Mouse (Mus musculus) forebrain, embryonic 12.5 days (tissue): ENCODE data around the gene Ptpre. TPM values are rescaled to one million over a fixed set of nuclear protein-coding genes. Genes with fewer than 3 reads are reported as not detected.

ENCODE experiments used
- ATAC-seq: fragments of 200-750 bp; cut with Nextera tagmentation; 2 replicates; pipeline ENCODE4 v1.8.0; 2017; ENCODE audit warnings: moderate TSS enrichment; ENCODE audit not compliant: low FRiP score
- H3K27ac ChIP-seq: fragments of 300-500 bp; sonication (generic); 2 replicates; pipeline ENCODE4 v1.5.1; 2016; ENCODE audit warnings: mild to moderate bottlenecking
- H3K27me3 ChIP-seq: fragments of 300-500 bp; sonication (generic); 2 replicates; pipeline ENCODE4 v1.6.1; 2016; ENCODE audit warnings: mild to moderate bottlenecking
- H3K36me3 ChIP-seq: fragments of 300-500 bp; sonication (generic); replicated peaks from 2 replicates; pipeline ENCODE4 v1.6.1; 2016; ENCODE audit warnings: mild to moderate bottlenecking
- H3K4me1 ChIP-seq: fragments of 300-500 bp; sonication (generic); 2 replicates; pipeline ENCODE4 v1.6.1; 2016
- H3K4me2 ChIP-seq: fragments of 300-500 bp; sonication (generic); 2 replicates; pipeline ENCODE4 v1.6.1; 2016; ENCODE audit warnings: mild to moderate bottlenecking, moderate library complexity
- H3K4me3 ChIP-seq: fragments of 300-500 bp; sonication (generic); replicated peaks from 2 replicates; pipeline ENCODE4 v1.5.1; 2016; ENCODE audit warnings: mild to moderate bottlenecking
- H3K9ac ChIP-seq: fragments of 300-500 bp; sonication (generic); 2 replicates; pipeline ENCODE4 v1.6.1; 2016; ENCODE audit warnings: mild to moderate bottlenecking
- H3K9me3 ChIP-seq: fragments of 300-500 bp; sonication (generic); 2 replicates; pipeline ENCODE4 v1.6.1; 2016
- WGBS: fragments of 180-500 bp; shearing (Covaris S2); methylation state at CpG from one replicate; pipeline ENCODE4 v1.1.7; 2016; 5-methylcytosine and 5-hydroxymethylcytosine counted together
- polyA plus RNA-seq: library from polyadenylated mRNA; unstranded; fragments of >200 nt; fragmentation: Nextera tagmentation; extraction: Ambion mirVana; gene quantifications from 2 replicates; pipeline ENCODE4 v1.2.1, GENCODE M21; 2016

Ptpre gene
- polyA plus RNA-seq, 1 experiment from 2014 or later, result 1.3 TPM

DNA sequence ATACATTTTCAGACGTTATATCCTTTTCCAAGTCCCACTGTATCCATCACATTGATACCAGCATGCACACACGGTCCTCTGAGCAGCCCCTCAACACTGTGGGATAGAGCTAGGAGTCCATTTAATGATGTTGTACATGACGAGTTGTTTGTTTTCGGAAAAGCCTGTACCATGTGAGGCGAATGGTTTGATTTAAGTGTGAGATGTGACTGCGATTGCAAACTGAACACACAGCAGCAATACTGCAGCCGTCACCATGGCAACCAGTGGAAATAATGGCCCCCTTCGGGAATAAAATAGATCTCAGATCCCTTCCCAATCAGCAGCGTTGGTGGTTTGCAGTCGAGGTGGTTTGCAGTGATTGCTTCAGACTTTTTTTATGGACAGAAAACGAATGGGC, 80.5 kb downstream of the Ptpre start:
- no peaks in the 10 kb centered on the region for H3K36me3 ChIP-seq
- no peaks in the 10 kb centered on the region; the same call in 1 of the 2 replicates for H3K27me3 ChIP-seq
- H3K9me3 ChIP-seq, result no peaks in the 10 kb centered on the region
- peak overlapping the region; percentile 53; the same call in 1 of the 2 replicates for H3K27ac ChIP-seq
- H3K4me1 ChIP-seq, result peaks cover 22% of the 10 kb centered on the region
- no peak overlapping the region for H3K4me3 ChIP-seq
- ATAC-seq, result peak; percentile 33; the same call in 1 of the 2 replicates
- H3K4me2 ChIP-seq, result no peak overlapping the region
- H3K9ac ChIP-seq, result no peak overlapping the region
- 51% methylated on average over 11 of the region's 11 CpGs for WGBS

- Histone ChIP-seq H3K4me2 (no peak overlapping the region), H3K36me3 (no peaks in the 10 kb centered on the region), H3K27ac (no peak overlapping the region), H3K4me1 (peaks cover 21% of the 10 kb centered on the region), H3K4me3 (no peak overlapping the region), H3K9me3 (no peaks in the 10 kb centered on the region), H3K9ac (no peak overlapping the region), H3K27me3 (no peaks in the 10 kb centered on the region)
- no peak for ATAC-seq
- 65% methylated on average over 6 of the region's 6 CpGs for WGBS
These were observed 84.4 kb downstream of the Ptpre start for GRCm38 (mm10) chr7:135621649-135622048.

DNA sequence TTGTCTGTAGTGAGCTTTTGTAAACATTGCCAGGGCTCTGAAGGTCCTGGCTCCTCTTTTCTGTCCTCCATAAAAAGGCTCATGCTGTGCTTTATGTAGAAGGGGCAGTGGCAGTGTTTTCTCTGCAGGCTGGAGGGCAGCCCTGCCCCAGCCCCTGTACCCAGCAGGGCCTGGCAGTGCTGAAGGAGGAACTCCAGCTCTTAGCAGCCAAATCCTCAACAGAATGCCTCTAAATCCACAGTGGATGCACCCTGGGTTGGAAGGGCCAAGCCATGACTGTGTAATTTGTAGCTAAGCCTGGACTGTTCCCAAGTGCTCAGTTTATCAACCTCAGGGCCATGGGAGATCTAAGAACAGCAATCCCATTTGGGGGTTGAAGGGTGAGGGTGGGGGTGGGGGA, 85.0 kb downstream of the Ptpre start:
- H3K4me3 ChIP-seq, result no peak overlapping the region
- H3K4me1 ChIP-seq, result peaks cover 21% of the 10 kb centered on the region
- no peak overlapping the region for H3K27ac ChIP-seq
- H3K9me3 ChIP-seq, result no peaks in the 10 kb centered on the region
- no peak overlapping the region for H3K9ac ChIP-seq
- no peaks in the 10 kb centered on the region for H3K36me3 ChIP-seq
- no peak overlapping the region for H3K4me2 ChIP-seq
- no peak for ATAC-seq
- no peaks in the 10 kb centered on the region for H3K27me3 ChIP-seq

- no peak for ATAC-seq
- 69% methylated on average over 3 of the region's 3 CpGs for WGBS
- H3K4me2 ChIP-seq, result no peak overlapping the region
These were observed 87.6 kb downstream of the Ptpre start for GRCm38 (mm10) chr7:135624854-135625253.

DNA sequence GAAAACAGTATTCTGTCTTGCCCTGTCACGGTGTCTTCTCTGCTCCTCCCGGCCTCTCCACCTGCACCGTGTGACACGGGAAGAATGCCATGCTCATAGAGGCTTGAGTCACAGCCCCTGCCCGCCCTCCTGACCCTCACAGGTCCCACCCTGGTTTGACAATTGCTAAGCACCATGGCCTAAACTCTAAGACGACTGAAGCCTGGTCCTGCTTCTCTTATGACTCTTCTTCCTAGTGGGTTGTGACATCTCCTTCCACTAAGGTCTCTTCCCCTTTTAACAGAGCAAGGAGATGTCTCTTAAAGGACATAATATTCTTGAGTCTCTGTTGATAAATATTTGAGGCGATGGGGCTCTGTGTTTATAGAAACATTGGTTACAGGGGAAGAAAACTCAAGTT, 91.1 kb downstream of the Ptpre start:
- Histone ChIP-seq H3K4me1 (peaks cover 6% of the 10 kb centered on the region; the same call in 1 of the 2 replicates), H3K27me3 (peaks cover 13% of the 10 kb centered on the region; the same call in 1 of the 2 replicates), H3K4me2 (no peak overlapping the region), H3K27ac (no peak overlapping the region), H3K9me3 (no peaks in the 10 kb centered on the region), H3K9ac (no peak overlapping the region), H3K4me3 (no peak overlapping the region), H3K36me3 (no peaks in the 10 kb centered on the region)
- ATAC-seq, result no peak
- 89% methylated on average over 7 of the region's 7 CpGs for WGBS

More at GRCm38 (mm10) chr7:135624854-135625253, 87.6 kb downstream of the Ptpre start:
- Histone ChIP-seq H3K27ac (no peak overlapping the region), H3K36me3 (no peaks in the 10 kb centered on the region), H3K9me3 (no peaks in the 10 kb centered on the region), H3K4me3 (no peak overlapping the region), H3K9ac (no peak overlapping the region), H3K4me1 (peaks cover 10% of the 10 kb centered on the region; the same call in 1 of the 2 replicates), H3K27me3 (no peaks in the 10 kb centered on the region)

DNA sequence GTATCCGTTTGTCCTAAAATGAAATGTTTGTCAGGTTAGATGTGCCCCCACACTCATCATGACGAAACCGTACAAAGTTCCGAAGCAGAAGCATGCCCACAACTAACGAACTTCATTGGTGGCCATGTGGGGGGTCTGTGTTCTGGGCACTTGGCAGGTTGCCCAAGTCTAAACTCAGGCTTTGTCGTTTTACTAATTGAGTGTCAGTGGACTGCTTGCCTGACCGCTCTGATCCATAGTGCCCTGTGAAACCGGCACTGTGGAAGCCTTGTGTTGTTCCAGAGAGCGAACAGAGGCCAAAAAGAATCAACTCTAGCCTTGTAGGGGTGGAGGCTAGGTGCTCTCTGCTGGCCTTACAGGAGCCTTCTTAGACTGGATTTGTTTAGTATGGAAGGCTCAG, 91.7 kb downstream of the Ptpre start:
- WGBS, result 41% methylated on average over 9 of the region's 9 CpGs
- Histone ChIP-seq H3K4me2 (no peak overlapping the region), H3K27me3 (peaks cover 16% of the 10 kb centered on the region; the same call in 1 of the 2 replicates), H3K9ac (no peak overlapping the region), H3K36me3 (no peaks in the 10 kb centered on the region), H3K4me3 (no peak overlapping the region), H3K27ac (no peak overlapping the region), H3K9me3 (no peaks in the 10 kb centered on the region), H3K4me1 (peaks cover 6% of the 10 kb centered on the region; the same call in 1 of the 2 replicates)
- no peak for ATAC-seq

DNA sequence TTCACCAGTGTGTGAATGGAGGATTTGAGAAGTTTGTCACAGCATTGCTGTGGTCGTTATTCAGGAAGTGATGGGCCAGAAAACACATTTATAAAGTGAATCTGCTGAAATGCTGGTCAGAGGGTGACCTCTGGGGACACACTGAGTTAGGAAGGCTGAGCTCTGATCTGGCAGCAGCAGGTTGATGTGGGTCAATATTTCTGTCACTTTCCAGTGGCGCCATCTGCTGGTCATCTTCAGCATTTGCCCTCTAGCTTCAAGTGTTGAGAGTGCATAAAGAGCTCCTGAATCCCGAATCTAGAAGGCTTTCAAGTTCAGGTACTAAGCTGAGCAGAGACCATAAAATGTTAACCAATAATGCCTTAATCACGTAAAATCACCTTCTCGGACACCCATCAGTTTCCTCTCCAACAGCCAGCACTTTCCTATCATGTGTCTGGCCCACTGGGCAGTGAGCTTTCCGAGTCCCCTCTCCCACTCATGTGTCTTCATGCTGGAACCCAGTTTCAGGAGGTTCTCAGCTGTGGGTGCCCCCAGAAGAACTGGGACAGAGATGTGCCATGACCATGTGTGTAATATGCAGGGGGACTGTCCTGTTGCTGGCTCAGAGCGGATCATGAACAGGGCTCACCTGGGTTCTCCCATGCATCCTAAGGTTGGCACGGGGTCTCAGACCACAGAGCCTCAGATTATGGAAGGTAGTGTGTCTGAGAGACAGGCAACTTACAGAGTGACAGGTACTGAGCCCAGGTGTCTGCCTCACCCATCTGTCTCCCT, 94.7 kb downstream of the Ptpre start:
- Histone ChIP-seq H3K9ac (no peak overlapping the region), H3K4me1 (peaks cover 21% of the 10 kb centered on the region), H3K9me3 (no peaks in the 10 kb centered on the region), H3K27me3 (peaks cover 30% of the 10 kb centered on the region), H3K36me3 (no peaks in the 10 kb centered on the region), H3K4me2 (no peak overlapping the region), H3K4me3 (no peak overlapping the region), H3K27ac (no peak overlapping the region)
- ATAC-seq, result peak; percentile 14; the same call in 1 of the 2 replicates
- 58% methylated on average over 8 of the region's 8 CpGs for WGBS

DNA sequence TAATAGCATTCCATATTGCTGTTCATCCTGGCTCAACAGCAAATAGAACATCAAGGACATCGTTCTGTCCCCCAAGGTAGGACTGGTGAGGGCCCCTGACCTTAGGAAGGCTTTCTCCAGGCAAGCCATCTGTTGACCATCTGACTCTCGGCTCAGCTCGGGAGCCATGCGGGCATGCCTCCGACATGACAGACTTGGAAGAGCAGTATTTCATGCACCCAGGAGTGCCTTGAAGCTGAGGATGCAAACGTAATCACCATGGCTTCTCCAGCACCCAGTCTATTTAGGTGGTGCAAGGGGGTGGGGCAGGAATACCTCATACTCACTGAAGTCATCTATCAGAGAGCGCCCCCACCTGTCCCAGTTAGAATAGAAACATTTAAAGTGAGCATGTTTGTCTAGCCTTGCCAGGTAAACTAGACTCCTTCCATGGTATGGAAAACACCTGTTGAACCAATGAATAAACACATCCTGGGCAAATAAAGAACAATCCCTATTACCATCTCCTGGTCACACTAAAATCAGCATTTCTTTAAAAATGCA, 95.5 kb downstream of the Ptpre start:
- ATAC-seq, result no peak
- Histone ChIP-seq H3K9ac (no peak overlapping the region), H3K4me1 (peaks cover 21% of the 10 kb centered on the region), H3K4me3 (no peak overlapping the region), H3K9me3 (no peaks in the 10 kb centered on the region), H3K27ac (no peak overlapping the region), H3K4me2 (no peak overlapping the region), H3K27me3 (peaks cover 34% of the 10 kb centered on the region), H3K36me3 (no peaks in the 10 kb centered on the region)
- WGBS, result 85% methylated on average over 7 of the region's 7 CpGs

GRCm38 (mm10) chr7:135634851-135635624, 97.8 kb downstream of the Ptpre start:
- Histone ChIP-seq H3K4me2 (no peak overlapping the region), H3K9me3 (no peaks in the 10 kb centered on the region), H3K9ac (no peak overlapping the region), H3K27me3 (peaks cover 40% of the 10 kb centered on the region), H3K36me3 (no peaks in the 10 kb centered on the region), H3K4me1 (peaks cover 21% of the 10 kb centered on the region), H3K27ac (peak overlapping the region; percentile 9; the same call in 1 of the 2 replicates), H3K4me3 (no peak overlapping the region)
- 41% methylated on average over 16 of the region's 16 CpGs for WGBS
- peak; percentile 66; the same call in 1 of the 2 replicates for ATAC-seq

DNA sequence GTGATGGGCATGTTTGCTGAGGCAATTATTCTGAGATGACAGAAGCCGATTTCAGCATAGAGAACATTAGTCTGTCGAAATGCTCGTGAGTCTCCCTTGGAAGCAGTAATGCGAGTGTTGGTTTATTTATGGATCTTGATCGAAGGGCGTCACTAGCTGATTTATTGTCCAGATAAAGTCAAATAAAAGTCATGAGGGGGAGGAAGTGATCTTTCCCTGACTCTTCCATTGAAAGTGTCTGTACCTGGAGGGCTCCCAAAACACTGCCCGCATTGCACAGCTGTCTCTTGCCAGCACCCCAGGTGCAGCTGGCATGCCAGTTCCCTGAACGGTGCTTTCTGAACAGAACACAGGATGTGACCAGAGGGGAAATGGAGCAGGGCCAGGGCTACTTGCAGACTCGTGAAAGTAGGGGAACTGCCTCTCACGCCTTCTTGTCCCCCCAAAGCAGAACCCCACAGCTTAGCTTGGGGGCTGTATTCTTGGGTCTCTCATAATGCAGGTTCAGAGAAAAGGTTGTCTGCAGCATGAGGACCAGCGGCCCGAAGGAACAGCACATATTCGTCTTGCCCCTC, 100.2 kb downstream of the Ptpre start:
- ATAC-seq, result no peak
- H3K4me1 ChIP-seq, result peaks cover 20% of the 10 kb centered on the region
- no peak overlapping the region for H3K4me3 ChIP-seq
- peaks cover 36% of the 10 kb centered on the region for H3K27me3 ChIP-seq
- H3K27ac ChIP-seq, result no peak overlapping the region
- 83% methylated on average over 13 of the region's 13 CpGs for WGBS
- no peaks in the 10 kb centered on the region for H3K36me3 ChIP-seq
- no peak overlapping the region for H3K9ac ChIP-seq
- no peak overlapping the region for H3K4me2 ChIP-seq
- H3K9me3 ChIP-seq, result no peaks in the 10 kb centered on the region

GRCm38 (mm10) chr7:135639361-135639760, 102.1 kb downstream of the Ptpre start:
- Histone ChIP-seq H3K36me3 (no peaks in the 10 kb centered on the region), H3K4me3 (no peak overlapping the region), H3K4me1 (peaks cover 20% of the 10 kb centered on the region), H3K9ac (no peak overlapping the region), H3K4me2 (no peak overlapping the region), H3K9me3 (no peaks in the 10 kb centered on the region), H3K27me3 (peaks cover 30% of the 10 kb centered on the region), H3K27ac (no peak overlapping the region)
- no peak for ATAC-seq
- 13% methylated on average over 2 of the region's 2 CpGs for WGBS
